Mouse (Mus musculus): Measurements from ENCODE around the gene Chga. TPM values are rescaled to one million over a fixed set of nuclear protein-coding genes. Genes with fewer than 3 reads are reported as not detected.

Chga gene
- 1.4 and 2.0 TPM in 2 replicates for polyA plus RNA-seq (2015; fragmentation: Nextera tagmentation; extraction: Ambion mirVana)

- Histone ChIP-seq H3K4me3 (ENCODE audit: low read length) (peak within 1 kb of the TSS; percentile 15; the same call in 1 of the 2 replicates), H3K27me3 (ENCODE audit: control insufficient read depth, insufficient read depth, low read depth, low read length) (peaks cover 15% of the 10 kb centered on the region), H3K9me3 (ENCODE audit: control insufficient read depth, low read length) (no peaks in the 10 kb centered on the region), H3K9ac (ENCODE audit: low read length) (no peak within 1 kb of the TSS), H3K27ac (ENCODE audit: low read length) (no peak within 1 kb of the TSS), H3K4me2 (ENCODE audit: low read depth, low read length) (peak within 1 kb of the TSS; percentile 35), H3K36me3 (ENCODE audit: control insufficient read depth, insufficient read depth, low read length) (no peaks in the 10 kb centered on the region), H3K4me1 (replicated peaks; ENCODE audit: control insufficient read depth, insufficient read depth, low read length) (0 out of 2 replicates have a peak, but pooled peaks cover 3% of the 10 kb centered on the region)
- ATAC-seq (ENCODE audit: low read depth), result peak; percentile 67
- 2% methylated on average over 46 of the region's 48 CpGs for WGBS
These were observed at the start of gene Chga for GRCm38 (mm10) chr12:102554721-102555516. TSS of gene Chga (plus strand) at chr12:102554969.

- no peak for ATAC-seq (ENCODE audit: low read depth)
- no peaks in the 10 kb centered on the region for H3K4me1 ChIP-seq (replicated peaks; ENCODE audit: control insufficient read depth, insufficient read depth, low read length)
- H3K36me3 ChIP-seq (ENCODE audit: control insufficient read depth, insufficient read depth, low read length), result no peaks in the 10 kb centered on the region
- no peaks in the 10 kb centered on the region for H3K9me3 ChIP-seq (ENCODE audit: control insufficient read depth, low read length)
- H3K27ac ChIP-seq (ENCODE audit: low read length), result no peak overlapping the region
- H3K9ac ChIP-seq (ENCODE audit: low read length), result no peak overlapping the region
- no peaks in the 10 kb centered on the region for H3K27me3 ChIP-seq (ENCODE audit: control insufficient read depth, insufficient read depth, low read depth, low read length)
- H3K4me3 ChIP-seq (ENCODE audit: low read length), result no peak overlapping the region
- 67% methylated on average over 9 of the region's 9 CpGs for WGBS
- H3K4me2 ChIP-seq (ENCODE audit: low read depth, low read length), result no peak overlapping the region
These were observed 49.5 kb upstream of the Chga start for GRCm38 (mm10) chr12:102505131-102505713.

- Histone ChIP-seq H3K27me3 (ENCODE audit: control insufficient read depth, insufficient read depth, low read depth, low read length) (no peaks in the 10 kb centered on the region), H3K4me2 (ENCODE audit: low read depth, low read length) (no peak overlapping the region), H3K4me1 (replicated peaks; ENCODE audit: control insufficient read depth, insufficient read depth, low read length) (no peaks in the 10 kb centered on the region), H3K4me3 (ENCODE audit: low read length) (no peak overlapping the region), H3K36me3 (ENCODE audit: control insufficient read depth, insufficient read depth, low read length) (no peaks in the 10 kb centered on the region), H3K9me3 (ENCODE audit: control insufficient read depth, low read length) (no peaks in the 10 kb centered on the region), H3K9ac (ENCODE audit: low read length) (no peak overlapping the region), H3K27ac (ENCODE audit: low read length) (no peak overlapping the region)
- no peak for ATAC-seq (ENCODE audit: low read depth)
- WGBS, result 87% methylated on average over 7 of the region's 7 CpGs
These were observed 48.8 kb upstream of the Chga start for GRCm38 (mm10) chr12:102505949-102506348.

GRCm38 (mm10) chr12:102511363-102511762, 43.4 kb upstream of the Chga start:
- Histone ChIP-seq H3K9me3 (ENCODE audit: control insufficient read depth, low read length) (no peaks in the 10 kb centered on the region), H3K36me3 (ENCODE audit: control insufficient read depth, insufficient read depth, low read length) (no peaks in the 10 kb centered on the region), H3K27ac (ENCODE audit: low read length) (no peak overlapping the region), H3K9ac (ENCODE audit: low read length) (no peak overlapping the region), H3K27me3 (ENCODE audit: control insufficient read depth, insufficient read depth, low read depth, low read length) (no peaks in the 10 kb centered on the region), H3K4me2 (ENCODE audit: low read depth, low read length) (no peak overlapping the region), H3K4me3 (ENCODE audit: low read length) (no peak overlapping the region), H3K4me1 (replicated peaks; ENCODE audit: control insufficient read depth, insufficient read depth, low read length) (no peaks in the 10 kb centered on the region)
- no peak for ATAC-seq (ENCODE audit: low read depth)
- WGBS, result 57% methylated on average over 3 of the region's 3 CpGs

GRCm38 (mm10) chr12:102514151-102514550, 40.6 kb upstream of the Chga start:
- 83% methylated on average over 6 of the region's 6 CpGs for WGBS
- ATAC-seq (ENCODE audit: low read depth), result no peak

GRCm38 (mm10) chr12:102514751-102515150, 40.0 kb upstream of the Chga start:
- H3K9ac ChIP-seq (ENCODE audit: low read length), result no peak overlapping the region
- no peaks in the 10 kb centered on the region for H3K27me3 ChIP-seq (ENCODE audit: control insufficient read depth, insufficient read depth, low read depth, low read length)
- no peaks in the 10 kb centered on the region for H3K4me1 ChIP-seq (replicated peaks; ENCODE audit: control insufficient read depth, insufficient read depth, low read length)
- ATAC-seq (ENCODE audit: low read depth), result no peak
- WGBS, result 87% methylated on average over 6 of the region's 6 CpGs
- H3K9me3 ChIP-seq (ENCODE audit: control insufficient read depth, low read length), result no peaks in the 10 kb centered on the region
- H3K27ac ChIP-seq (ENCODE audit: low read length), result no peak overlapping the region
- no peaks in the 10 kb centered on the region for H3K36me3 ChIP-seq (ENCODE audit: control insufficient read depth, insufficient read depth, low read length)
- H3K4me2 ChIP-seq (ENCODE audit: low read depth, low read length), result no peak overlapping the region
- no peak overlapping the region for H3K4me3 ChIP-seq (ENCODE audit: low read length)

More at GRCm38 (mm10) chr12:102514151-102514550, 40.6 kb upstream of the Chga start:
- Histone ChIP-seq H3K27me3 (ENCODE audit: control insufficient read depth, insufficient read depth, low read depth, low read length) (no peaks in the 10 kb centered on the region), H3K4me2 (ENCODE audit: low read depth, low read length) (no peak overlapping the region), H3K4me3 (ENCODE audit: low read length) (no peak overlapping the region), H3K9me3 (ENCODE audit: control insufficient read depth, low read length) (no peaks in the 10 kb centered on the region), H3K27ac (ENCODE audit: low read length) (no peak overlapping the region), H3K9ac (ENCODE audit: low read length) (no peak overlapping the region), H3K36me3 (ENCODE audit: control insufficient read depth, insufficient read depth, low read length) (no peaks in the 10 kb centered on the region), H3K4me1 (replicated peaks; ENCODE audit: control insufficient read depth, insufficient read depth, low read length) (no peaks in the 10 kb centered on the region)

- H3K4me2 ChIP-seq (ENCODE audit: low read depth, low read length), result no peak overlapping the region
- H3K9ac ChIP-seq (ENCODE audit: low read length), result no peak overlapping the region
- no peak for ATAC-seq (ENCODE audit: low read depth)
- H3K4me3 ChIP-seq (ENCODE audit: low read length), result no peak overlapping the region
- no peaks in the 10 kb centered on the region for H3K27me3 ChIP-seq (ENCODE audit: control insufficient read depth, insufficient read depth, low read depth, low read length)
- WGBS, result 78% methylated on average over 4 of the region's 4 CpGs
- no peaks in the 10 kb centered on the region for H3K9me3 ChIP-seq (ENCODE audit: control insufficient read depth, low read length)
- no peaks in the 10 kb centered on the region; the same call in 1 of the 2 replicates for H3K4me1 ChIP-seq (replicated peaks; ENCODE audit: control insufficient read depth, insufficient read depth, low read length)
- H3K36me3 ChIP-seq (ENCODE audit: control insufficient read depth, insufficient read depth, low read length), result no peaks in the 10 kb centered on the region
- no peak overlapping the region for H3K27ac ChIP-seq (ENCODE audit: low read length)
These were observed 38.6 kb upstream of the Chga start for GRCm38 (mm10) chr12:102516151-102516550.

- H3K4me3 ChIP-seq (ENCODE audit: low read length), result no peak overlapping the region
- H3K36me3 ChIP-seq (ENCODE audit: control insufficient read depth, insufficient read depth, low read length), result no peaks in the 10 kb centered on the region
- peaks cover 4% of the 10 kb centered on the region for H3K4me1 ChIP-seq (replicated peaks; ENCODE audit: control insufficient read depth, insufficient read depth, low read length)
- no peaks in the 10 kb centered on the region for H3K9me3 ChIP-seq (ENCODE audit: control insufficient read depth, low read length)
- H3K27ac ChIP-seq (ENCODE audit: low read length), result no peak overlapping the region
- no peak for ATAC-seq (ENCODE audit: low read depth)
- 81% methylated on average over 13 of the region's 13 CpGs for WGBS
- no peak overlapping the region for H3K9ac ChIP-seq (ENCODE audit: low read length)
- no peak overlapping the region for H3K4me2 ChIP-seq (ENCODE audit: low read depth, low read length)
- no peaks in the 10 kb centered on the region for H3K27me3 ChIP-seq (ENCODE audit: control insufficient read depth, insufficient read depth, low read depth, low read length)
These were observed 37.1 kb upstream of the Chga start for GRCm38 (mm10) chr12:102517647-102518046.

GRCm38 (mm10) chr12:102519929-102520720, 34.6 kb upstream of the Chga start:
- ATAC-seq (ENCODE audit: low read depth), result no peak
- Histone ChIP-seq H3K4me2 (ENCODE audit: low read depth, low read length) (no peak overlapping the region), H3K4me3 (ENCODE audit: low read length) (no peak overlapping the region), H3K27ac (ENCODE audit: low read length) (no peak overlapping the region), H3K4me1 (replicated peaks; ENCODE audit: control insufficient read depth, insufficient read depth, low read length) (peaks cover 4% of the 10 kb centered on the region), H3K9ac (ENCODE audit: low read length) (no peak overlapping the region), H3K9me3 (ENCODE audit: control insufficient read depth, low read length) (no peaks in the 10 kb centered on the region), H3K36me3 (ENCODE audit: control insufficient read depth, insufficient read depth, low read length) (no peaks in the 10 kb centered on the region), H3K27me3 (ENCODE audit: control insufficient read depth, insufficient read depth, low read depth, low read length) (no peaks in the 10 kb centered on the region)
- WGBS, result 73% methylated on average over 12 of the region's 12 CpGs
